Mouse (Mus musculus) kidney, adult 8-10 months (tissue): Measurements from ENCODE around the gene Vav1.
"Not testable (repeated sequence)": the region's sequence is repeated elsewhere in the genome, so short reads cannot be mapped to it uniquely, and the experiment has no call there.

Source experiments
- DNase-seq, 2 experiments: peaks; one replicate each; pipeline ENCODE4 v3.0.0; 2022

Vav1 gene

DNA sequence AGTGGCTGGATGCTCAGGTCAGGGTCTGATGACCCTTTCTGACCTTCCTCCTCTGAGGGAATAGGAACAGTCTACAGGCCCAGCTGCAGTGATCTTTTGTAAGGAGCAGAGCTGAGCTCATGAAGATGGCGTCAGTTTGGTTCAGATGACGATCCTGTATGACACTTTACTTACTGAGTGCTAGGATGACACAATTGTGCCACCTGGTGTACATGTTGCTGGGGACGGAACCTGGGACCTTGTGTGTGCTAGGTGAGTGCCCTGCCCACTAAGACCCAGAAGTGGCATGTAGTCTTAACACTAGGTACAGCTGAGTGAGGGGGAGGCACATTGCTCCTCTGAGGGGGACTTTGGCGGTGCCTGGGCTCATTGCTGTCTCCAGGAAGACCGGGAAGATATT lies 5.0 kb downstream of the Vav1 start:
- DNase-seq: no peak

DNA sequence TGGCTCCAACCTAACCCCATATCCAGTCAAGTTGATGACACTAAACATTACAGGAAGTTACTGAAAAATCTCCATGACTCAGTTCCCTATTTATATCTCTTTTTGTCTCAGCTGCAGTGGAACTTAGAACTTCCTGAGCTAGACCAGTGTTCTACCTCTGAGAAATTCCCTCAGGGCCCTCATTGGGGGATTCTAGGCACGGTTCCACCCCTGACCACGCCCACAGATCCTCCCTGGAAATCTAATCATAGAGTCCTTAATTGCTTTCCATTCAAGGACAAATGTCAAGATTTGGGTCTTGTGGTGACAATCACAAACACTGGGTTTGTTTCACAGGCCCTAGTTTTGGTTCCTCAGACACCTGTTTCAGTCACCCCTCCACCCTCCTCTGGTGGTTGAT lies 6.2 kb downstream of the Vav1 start:
- no peak for DNase-seq

- DNase-seq: no peak
Measured at GRCm38 (mm10) chr17:57286718-57287355, 7.9 kb downstream of the Vav1 start.

- no peak for DNase-seq
Measured at GRCm38 (mm10) chr17:57289252-57289651, 10.4 kb downstream of the Vav1 start.

DNA sequence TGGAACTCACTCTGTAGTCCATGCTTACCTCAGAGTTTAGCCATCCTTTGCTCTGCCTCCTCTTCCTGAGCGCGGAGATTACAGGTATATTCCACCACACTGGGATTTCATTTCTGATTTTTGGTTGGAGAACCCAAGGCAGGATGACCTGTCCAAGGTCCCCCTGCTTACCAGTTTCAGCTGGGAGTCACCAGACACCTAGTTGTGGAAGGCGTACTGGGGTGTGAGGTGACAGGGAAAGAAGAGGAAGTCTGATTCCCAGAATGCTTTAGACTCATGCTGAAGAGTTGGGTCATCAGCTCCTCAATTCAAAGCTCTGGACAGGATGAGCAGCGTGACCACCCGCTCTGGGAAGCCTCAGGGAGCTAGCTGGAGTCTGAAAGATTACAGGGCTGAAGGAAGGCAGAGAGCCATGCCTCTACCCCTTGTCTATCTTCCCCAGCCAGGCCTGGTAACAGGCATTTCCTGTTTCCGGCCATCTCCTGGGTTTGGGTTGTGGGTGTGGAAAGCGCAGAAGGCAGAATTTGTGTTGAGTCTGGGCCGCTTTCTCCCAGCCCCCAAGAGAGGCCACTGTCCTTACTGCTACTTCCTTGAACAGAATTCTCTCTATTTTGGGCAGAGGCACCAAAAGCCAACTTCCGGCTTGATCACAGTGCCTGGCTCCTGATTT lies 11.2 kb downstream of the Vav1 start:
- DNase-seq: no peak

- no peak for DNase-seq
Measured at GRCm38 (mm10) chr17:57290671-57291055, 11.8 kb downstream of the Vav1 start.

DNA sequence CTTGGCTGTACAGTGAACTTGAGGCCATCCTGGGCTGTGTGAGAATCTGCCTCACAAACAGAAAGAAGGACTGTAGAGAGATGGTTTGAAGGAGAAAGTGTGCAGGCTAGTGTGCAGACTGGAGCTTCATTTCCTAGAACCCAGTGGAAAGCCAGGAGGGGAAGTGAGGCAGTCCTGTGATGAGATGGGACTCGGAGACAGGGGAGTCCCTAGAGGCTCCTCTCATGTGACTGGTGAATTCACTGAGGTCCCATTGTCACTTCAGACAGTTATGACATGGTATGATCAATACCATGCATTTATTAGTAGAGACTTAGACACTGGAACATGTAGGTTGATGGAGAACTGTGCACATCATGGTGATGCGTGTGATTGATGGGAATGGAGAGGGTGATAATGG lies 13.4 kb downstream of the Vav1 start:
- no peak for DNase-seq

GRCm38 (mm10) chr17:57292968-57293367 lies 14.1 kb downstream of the Vav1 start:
- DNase-seq: no peak

- peak; percentile 63 to 84 for DNase-seq
Measured at GRCm38 (mm10) chr17:57295935-57296334, 17.0 kb downstream of the Vav1 start.

- DNase-seq: no peak
Measured at GRCm38 (mm10) chr17:57297040-57297439, 18.1 kb downstream of the Vav1 start.

DNA sequence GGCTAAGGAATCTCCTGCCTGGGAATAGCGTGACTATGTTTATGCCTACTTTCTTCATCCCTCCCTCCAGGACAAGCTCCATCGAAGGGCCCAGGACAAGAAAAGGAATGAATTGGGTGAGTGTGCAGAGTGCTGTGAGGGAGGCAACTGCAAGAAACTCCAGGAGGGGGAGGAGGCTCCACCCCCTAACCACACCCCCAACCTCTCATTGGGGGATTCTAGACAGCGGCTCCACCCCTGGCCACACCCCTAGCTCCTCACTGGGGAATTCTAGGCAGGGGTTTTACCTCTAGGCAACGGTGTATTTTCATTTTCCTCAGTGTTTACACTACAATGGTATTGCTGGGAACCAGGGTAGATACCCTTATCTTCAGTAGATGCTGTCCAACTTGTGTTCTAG lies 26.7 kb downstream of the Vav1 start:
- DNase-seq: no peak

DNA sequence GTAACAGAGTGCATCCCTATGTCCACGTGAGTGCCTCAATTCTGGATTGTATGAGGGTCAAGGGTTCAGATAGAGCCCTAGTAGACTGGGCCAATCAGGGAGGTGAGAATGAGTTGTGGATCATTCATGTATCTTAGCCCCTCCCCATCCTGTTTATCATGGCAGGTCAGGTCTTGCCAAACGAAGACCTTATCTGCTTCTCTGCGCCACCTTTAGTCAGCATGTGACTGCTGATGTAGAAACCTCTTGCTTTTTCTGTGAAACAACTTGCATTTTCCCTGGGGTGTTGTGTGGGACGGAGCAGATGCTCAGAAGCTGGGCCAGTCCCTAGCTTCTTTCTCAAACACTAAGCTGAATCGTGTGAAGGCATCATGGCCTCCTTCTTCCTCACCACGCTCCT lies 28.2 kb downstream of the Vav1 start:
- DNase-seq: no peak

- DNase-seq: no peak
Measured at GRCm38 (mm10) chr17:57311801-57312200, 32.9 kb downstream of the Vav1 start.

DNA sequence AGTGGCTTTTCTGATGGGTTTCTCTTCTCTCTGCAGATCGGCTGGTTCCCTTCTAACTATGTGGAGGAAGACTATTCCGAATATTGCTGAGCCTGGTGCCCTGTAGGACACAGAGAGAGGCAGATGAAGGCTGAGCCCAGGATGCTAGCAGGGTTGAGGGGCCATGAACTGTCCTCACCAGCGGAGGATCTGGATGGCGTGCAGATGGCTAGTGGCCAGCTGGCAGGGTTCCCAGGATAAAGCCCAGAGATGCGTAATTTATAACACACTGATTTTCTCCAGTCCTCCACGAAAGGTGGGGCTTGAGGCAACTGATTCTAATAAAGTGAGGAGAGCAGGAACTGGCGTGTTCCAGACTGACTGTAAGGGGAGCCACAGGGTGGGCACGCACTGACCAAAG lies 48.7 kb downstream of the Vav1 start:
- DNase-seq: peak; percentile 24 to 60

DNA sequence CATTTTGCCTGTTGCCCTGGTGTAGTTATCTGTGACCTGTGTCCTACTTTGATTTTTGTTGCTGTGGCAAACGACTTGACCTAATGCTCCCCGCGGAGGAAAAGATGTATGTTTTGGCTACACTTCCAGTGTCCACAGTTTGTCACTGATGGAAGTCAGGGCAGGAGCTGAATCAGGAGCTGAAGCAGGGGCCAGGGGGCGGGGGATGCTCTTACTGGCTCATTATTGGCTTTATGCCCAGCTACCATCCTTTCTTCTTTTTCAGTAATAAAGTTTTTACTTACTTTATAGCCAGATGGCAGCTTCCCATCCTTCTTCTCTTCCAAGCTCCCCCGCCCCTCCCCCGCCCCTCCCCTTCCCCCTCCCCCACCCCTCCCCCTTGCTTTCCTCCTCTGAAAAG lies 50.0 kb downstream of the Vav1 start:
- DNase-seq: no peak

DNA sequence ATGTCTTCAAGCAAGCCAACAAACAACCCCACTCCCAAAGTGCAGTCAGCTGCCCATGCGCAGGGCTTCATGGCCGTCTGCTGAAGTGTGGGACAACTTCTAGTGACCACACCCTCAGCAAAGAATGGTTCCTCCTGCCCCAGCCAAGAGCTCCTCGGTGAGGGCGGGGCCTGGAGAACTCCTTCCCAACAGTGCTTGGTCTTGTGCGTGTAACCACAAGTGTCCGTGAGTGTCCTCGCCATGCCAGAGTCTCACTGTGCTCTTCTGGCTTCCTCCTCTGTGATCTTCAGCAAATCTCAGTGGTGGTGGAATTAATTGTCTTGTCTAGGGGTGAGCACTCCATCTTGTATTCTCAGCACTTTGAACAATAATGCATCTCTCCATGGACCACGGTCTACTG lies 52.1 kb downstream of the Vav1 start:
- DNase-seq: no peak

DNA sequence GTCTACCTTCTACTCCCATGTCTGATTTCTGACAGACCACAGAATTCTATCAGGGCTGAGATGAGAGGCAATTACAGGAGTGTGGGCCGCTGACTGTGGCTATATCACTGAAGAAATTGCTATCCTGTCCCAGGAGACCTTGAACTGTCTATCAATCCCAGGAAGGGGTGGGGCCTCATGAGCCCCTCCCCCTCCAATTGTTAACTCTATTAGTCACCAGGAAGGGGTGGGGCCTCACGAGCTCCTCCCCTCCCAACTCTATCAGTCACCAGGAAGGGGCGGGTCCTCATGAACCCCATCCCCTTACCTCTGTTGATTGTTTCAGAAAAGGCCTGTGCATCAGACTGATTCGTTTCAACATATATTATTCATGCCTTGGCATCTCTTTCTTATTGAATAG lies 53.3 kb downstream of the Vav1 start:
- DNase-seq: no peak

DNA sequence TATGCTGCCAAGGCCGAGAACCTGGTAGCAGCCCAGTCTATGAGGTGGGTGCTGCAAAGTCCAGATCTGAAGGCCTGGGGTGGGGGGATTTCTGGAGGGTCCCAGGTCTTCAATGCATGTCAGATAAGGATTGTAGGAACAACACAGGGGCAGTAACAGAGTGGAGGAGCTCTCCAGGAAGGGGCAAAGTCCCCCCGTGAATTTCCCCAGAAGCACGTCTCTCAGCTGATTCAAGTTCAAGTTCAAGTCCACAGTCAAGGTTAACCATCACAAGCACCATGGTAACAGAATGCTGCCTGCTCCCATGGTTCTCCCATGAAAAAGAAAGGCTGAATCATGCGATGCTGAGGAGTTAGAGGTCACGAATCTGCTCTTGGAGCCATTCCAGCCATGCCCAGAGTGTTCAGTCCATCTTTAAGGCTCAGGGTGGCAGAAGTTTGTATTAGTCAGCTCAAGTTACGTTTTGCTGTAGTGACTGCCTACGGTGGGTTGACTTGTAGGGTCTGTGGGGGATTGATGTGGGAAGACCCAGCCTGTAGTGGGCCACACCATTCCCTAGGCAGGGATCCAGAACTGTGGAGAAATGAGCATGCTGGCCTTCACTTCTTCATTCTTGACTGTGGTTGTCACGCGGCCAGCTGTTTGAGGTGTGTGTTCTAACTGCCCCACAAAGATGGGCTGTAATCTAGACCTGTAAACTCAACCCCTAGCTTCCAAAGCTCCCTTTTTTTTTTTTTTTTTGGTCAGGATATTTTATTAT lies 55.3 kb downstream of the Vav1 start:
- DNase-seq: no peak

GRCm38 (mm10) chr17:57334761-57335150 lies 55.9 kb downstream of the Vav1 start:
- DNase-seq: peak; percentile 64 to 86

DNA sequence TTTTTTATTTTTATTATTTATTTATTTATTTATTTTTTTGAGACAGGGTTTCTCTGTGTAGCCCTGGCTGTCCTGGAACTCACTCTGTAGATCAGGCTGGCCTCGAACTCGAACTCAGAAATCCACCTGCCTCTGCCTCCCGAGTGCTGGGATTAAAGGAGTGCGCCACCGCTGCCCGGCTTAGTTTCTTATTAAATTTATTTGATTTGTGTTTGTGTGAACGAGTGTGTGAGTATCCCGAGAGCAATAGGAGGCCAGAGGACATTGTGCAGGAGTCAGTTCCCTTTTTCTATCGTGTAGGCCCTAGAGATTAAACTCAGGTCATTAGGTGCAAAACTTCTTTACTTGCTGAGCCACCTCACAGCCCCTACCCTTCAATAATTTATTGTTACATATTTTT lies 56.3 kb downstream of the Vav1 start:
- not testable (repeated sequence) for DNase-seq

DNA sequence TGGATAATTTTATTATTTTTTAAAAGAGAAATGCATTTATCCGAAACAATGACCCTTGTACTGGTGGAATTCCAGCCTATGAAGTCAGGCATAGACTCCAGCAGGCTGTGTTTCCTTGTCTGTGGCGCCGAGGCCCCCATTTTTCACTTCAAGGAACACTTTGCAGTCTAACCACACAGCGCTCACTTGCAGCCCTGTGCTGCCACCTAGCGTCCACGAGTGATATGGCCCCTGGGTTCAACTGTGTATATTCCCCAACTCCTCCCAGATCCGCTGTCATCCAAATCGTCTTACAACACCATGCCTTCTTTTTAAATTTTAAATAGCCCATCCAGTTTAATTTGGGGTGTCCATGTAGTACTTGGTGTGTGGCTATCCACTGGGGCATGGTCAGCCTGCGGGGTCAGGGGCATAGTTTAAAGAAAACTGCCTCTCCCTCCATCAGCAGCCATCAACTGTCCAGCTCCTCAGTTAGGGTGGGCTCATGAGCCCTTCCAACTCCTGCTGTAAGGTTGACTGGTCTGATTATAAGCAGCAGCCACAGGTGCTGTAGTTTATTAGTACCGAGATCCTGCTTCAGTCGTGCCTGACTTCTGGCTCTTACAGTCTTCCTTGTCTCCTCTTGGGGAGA lies 56.9 kb downstream of the Vav1 start:
- DNase-seq: peak; percentile 67 to 90

DNA sequence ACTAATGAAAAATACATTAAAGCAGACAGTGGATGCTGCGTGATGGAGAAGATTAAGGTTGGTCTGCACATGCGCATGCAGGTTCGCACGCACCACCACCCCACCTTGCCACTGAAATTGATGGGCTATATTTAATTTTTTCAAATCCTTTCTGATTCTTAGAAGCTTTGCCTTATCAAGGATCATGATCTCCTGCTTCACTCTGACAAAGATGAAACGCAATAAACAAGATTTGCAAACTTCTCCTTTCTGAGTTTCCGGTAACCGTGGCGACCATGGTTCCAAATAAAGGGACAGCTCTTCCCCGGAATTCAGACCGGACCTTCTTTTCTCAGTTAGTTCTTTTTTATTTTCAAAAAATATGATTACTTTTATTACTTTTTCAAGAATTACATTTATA lies 59.1 kb downstream of the Vav1 start:
- DNase-seq: no peak

- no peak for DNase-seq
Measured at GRCm38 (mm10) chr17:57339298-57339697, 60.4 kb downstream of the Vav1 start.

DNA sequence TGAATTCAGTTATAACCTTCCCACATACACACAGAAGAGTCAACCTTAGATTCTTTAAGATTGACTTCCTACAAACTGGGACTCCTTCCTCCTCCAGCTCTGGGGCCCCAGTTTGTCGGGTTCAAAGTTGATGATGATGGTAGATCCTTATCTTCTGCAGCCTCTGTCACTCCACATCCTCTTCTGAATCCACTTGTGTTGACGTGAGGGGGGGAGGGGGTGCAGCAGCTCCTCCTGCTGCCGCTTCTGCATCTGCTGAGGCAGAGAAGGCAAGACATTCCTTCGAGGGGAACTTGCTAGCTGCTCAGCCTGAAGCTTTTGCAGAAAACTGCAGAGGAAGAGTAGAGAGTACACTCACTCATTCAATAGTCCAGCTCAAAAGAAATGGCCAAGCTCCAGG lies 62.7 kb downstream of the Vav1 start:
- no peak for DNase-seq
